Mouse (Mus musculus) CH12.LX (cell line): ENCODE results near the gene Zfp235. TPM values are rescaled to one million over a fixed set of nuclear protein-coding genes. Genes with fewer than 3 reads are reported as not detected.

Source experiments
- DNase-seq: peaks from one replicate; pipeline ENCODE4 v3.0.0-alpha.2; 2013; ENCODE audit errors: extremely low read depth
- H3K27ac ChIP-seq: 2 replicates; pipeline ENCODE4 v1.5.1; 2012; ENCODE audit warnings: low read depth, mild to moderate bottlenecking, control low read depth, moderate library complexity; ENCODE audit not compliant: insufficient read depth
- H3K27me3 ChIP-seq: replicated peaks from 2 replicates; pipeline ENCODE3; 2012; ENCODE audit warnings: inconsistent platforms
- H3K36me3 ChIP-seq, 2 experiments: replicated peaks in 1 of 2; 2 replicates each; pipeline versions ENCODE3 to v1.6.1; 2012; ENCODE audit warnings: inconsistent platforms in 1 of 2, low read length in 1 of 2, mild to moderate bottlenecking in 1 of 2, mixed read lengths in 1 of 2, moderate library complexity in 1 of 2; ENCODE audit not compliant: control insufficient read depth in 1 of 2, insufficient read depth in 1 of 2
- H3K4me1 ChIP-seq, 2 experiments: 2 replicates each; pipeline ENCODE4 v1.6.1; 2012; ENCODE audit warnings: inconsistent platforms in 1 of 2, moderate library complexity in 1 of 2; ENCODE audit not compliant: insufficient read depth in 2 of 2, control insufficient read depth in 1 of 2
- H3K4me2 ChIP-seq: 2 replicates; pipeline ENCODE4 v1.6.1; 2012; ENCODE audit warnings: low read depth, mild to moderate bottlenecking, control low read depth; ENCODE audit not compliant: poor library complexity, insufficient read depth, severe bottlenecking
- H3K4me3 ChIP-seq, 3 experiments: fragments of 150-350 bp in 1 of 3; sonication (generic) in 1 of 3; replicated peaks in 1 of 3; 2 replicates each; pipeline versions ENCODE3 to v1.5.1; 2011 to 2012; ENCODE audit warnings: low read depth in 2 of 3, low read length in 2 of 3, mild to moderate bottlenecking in 2 of 3, moderate library complexity in 2 of 3, control low read depth in 1 of 3, improper control_type of control experiment in 1 of 3, inconsistent platforms in 1 of 3, mixed read lengths in 1 of 3; ENCODE audit not compliant: poor library complexity in 1 of 3
- H3K79me2 ChIP-seq: replicated peaks from 2 replicates; pipeline ENCODE4 v1.6.1; 2012; ENCODE audit warnings: mild to moderate bottlenecking, moderate library complexity; ENCODE audit not compliant: control insufficient read depth, poor library complexity, insufficient read depth, severe bottlenecking; ENCODE audit errors: extremely low read depth
- H3K9ac ChIP-seq: 2 replicates; pipeline ENCODE4 v1.6.1; 2012; ENCODE audit warnings: low read depth, mild to moderate bottlenecking, control low read depth, moderate library complexity; ENCODE audit not compliant: insufficient read depth
- H3K9me3 ChIP-seq: replicated peaks from 2 replicates; pipeline ENCODE3; 2012; ENCODE audit warnings: low read length, inconsistent platforms, mixed read lengths
- CHD1 ChIP-seq: IDR thresholded peaks from 2 replicates; pipeline ENCODE4 v1.6.1; 2012; ENCODE audit warnings: low read depth, low read length, improper control_type of control experiment, inconsistent platforms
- ELF1 ChIP-seq: IDR thresholded peaks from 2 replicates; pipeline ENCODE4 v1.6.1; 2014; ENCODE audit warnings: low read depth, mild to moderate bottlenecking, inconsistent platforms, low read length, improper control_type of control experiment
- EP300 ChIP-seq: IDR thresholded peaks from 2 replicates; pipeline ENCODE4 v1.6.1; 2011; ENCODE audit warnings: low read length, improper control_type of control experiment
- KAT2A ChIP-seq: IDR thresholded peaks from 2 replicates; pipeline ENCODE4 v1.6.1; 2012; ENCODE audit warnings: low read length, improper control_type of control experiment, inconsistent platforms; ENCODE audit not compliant: insufficient replicate concordance
- MAFK ChIP-seq: IDR thresholded peaks from 2 replicates; pipeline ENCODE4 v1.6.1; 2011; ENCODE audit warnings: low read length, improper control_type of control experiment; ENCODE audit not compliant: insufficient replicate concordance
- MEF2A ChIP-seq: IDR thresholded peaks from 2 replicates; pipeline ENCODE4 v1.6.1; 2014; ENCODE audit warnings: low read depth, mild to moderate bottlenecking, inconsistent platforms, low read length, improper control_type of control experiment, borderline replicate concordance
- PAX5 ChIP-seq: IDR thresholded peaks from 2 replicates; pipeline ENCODE4 v1.6.1; 2012; ENCODE audit warnings: low read length, inconsistent platforms, mixed read lengths
- POLR2A ChIP-seq: IDR thresholded peaks from 2 replicates; pipeline ENCODE4 v1.6.1; 2011; ENCODE audit warnings: low read depth, mild to moderate bottlenecking, improper control_type of control experiment, low read length
- POLR2AphosphoS2 ChIP-seq: IDR thresholded peaks from 2 replicates; pipeline ENCODE4 v1.6.1; 2011; ENCODE audit warnings: low read depth, low read length, improper control_type of control experiment
- RCOR1 ChIP-seq: conservative IDR thresholded peaks from 2 replicates; pipeline ENCODE4 v1.6.1; 2012; ENCODE audit warnings: low read depth, mild to moderate bottlenecking, inconsistent platforms, low read length, improper control_type of control experiment
- SIN3A ChIP-seq: IDR thresholded peaks from 2 replicates; pipeline ENCODE4 v1.6.1; 2012; ENCODE audit warnings: low read length, improper control_type of control experiment, inconsistent platforms
- ZMIZ1 ChIP-seq: IDR thresholded peaks from 2 replicates; pipeline ENCODE4 v1.6.1; 2012; ENCODE audit warnings: low read depth, mild to moderate bottlenecking, inconsistent platforms, low read length, improper control_type of control experiment
- dilution Hi-C: fragments of 300-500 bp; cut with MboI; formaldehyde crosslinking; loops from 2 replicates; pipeline ENCODE4 v1.14.3; 2020; ENCODE audit warnings: low sequenced_read_pairs; ENCODE audit not compliant: extremely low pct_unique_long_range_greater_than_20kb, extremely low pct_ligation_motif_present
- in situ Hi-C: fragments of 300-500 bp; cut with MboI; formaldehyde crosslinking; loops from 3 replicates; pipeline ENCODE4 v1.14.3; 2019; ENCODE audit warnings: low sequenced_read_pairs, low pct_ligation_motif_present, low pct_unique_long_range_greater_than_20kb, mixed read lengths
- polyA plus RNA-seq: library from polyadenylated mRNA; unstranded; fragments of >175 nt; gene quantifications from 2 replicates; pipeline ENCODE4 v1.2.1, GENCODE M21; 2012; ENCODE audit warnings: low read depth; ENCODE audit not compliant: insufficient read length
- total RNA-seq, 2 experiments: library from RNA; depleted of rRNA; stranded (reverse); fragments of 300-350 nt in 1 of 2; fragments of >200 nt in 1 of 2; gene quantifications; 2 replicates each; pipeline ENCODE4 v1.2.3; 2012 to 2014

The Zfp235 gene
- total and polyA plus RNA-seq, 3 experiments, result 2.8 to 6.7 (median 5.9) TPM

DNA sequence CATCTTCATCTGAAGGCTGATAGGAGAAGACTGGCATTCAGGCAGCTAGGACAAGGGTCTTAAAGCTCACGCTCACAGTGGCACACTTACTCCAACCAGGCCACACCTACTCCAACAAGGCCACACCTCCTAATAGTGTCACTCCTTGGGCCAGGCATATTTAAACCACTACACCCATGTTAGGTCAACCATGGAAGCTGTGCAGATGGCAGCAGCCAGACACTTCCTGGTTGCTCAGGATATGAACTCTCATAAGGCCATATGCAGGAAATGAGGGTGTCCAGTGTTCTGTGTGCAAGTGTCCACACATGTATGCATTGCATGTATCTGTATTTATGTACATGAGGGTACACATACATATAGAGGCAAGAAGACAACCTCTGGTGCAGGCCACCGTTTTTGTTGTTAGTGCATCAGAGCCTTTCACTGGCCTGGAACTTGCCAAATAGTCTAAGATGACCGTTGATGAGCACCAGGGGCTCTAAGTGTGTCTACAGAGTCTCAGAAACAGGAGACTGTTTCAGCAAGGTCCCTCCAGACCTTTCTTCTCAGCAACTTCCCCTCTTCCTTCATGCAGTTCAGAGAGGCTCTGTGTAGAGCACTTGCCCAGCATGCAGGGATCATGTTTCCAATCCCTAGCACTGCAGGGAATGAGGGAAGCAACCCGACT is 55.1 kb downstream of the Zfp235 start (continued):
- no peak for TF ChIP-seq ELF1

DNA sequence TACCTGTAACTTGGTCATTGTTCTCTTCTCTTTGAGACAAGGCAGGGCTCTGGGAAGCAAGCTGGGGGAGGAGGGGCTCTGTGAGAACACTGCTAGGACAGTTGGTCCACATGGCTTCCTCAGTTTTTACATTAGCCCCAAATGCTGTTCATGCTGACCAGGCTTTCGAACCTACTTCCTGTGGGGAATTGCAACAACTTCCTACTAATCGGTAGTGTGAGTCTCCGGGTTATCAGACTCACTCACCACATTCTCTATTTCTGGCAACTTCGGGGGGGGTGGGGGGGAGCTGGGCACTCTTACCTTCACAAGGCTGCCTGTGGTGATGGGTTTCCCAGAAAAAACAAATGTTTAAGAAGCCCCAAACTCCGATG is 55.6 kb downstream of the Zfp235 start:
- dilution Hi-C loops, result no loop called here
- no peak overlapping the region for H3K4me2 ChIP-seq
- H3K27me3 ChIP-seq, result peaks cover 5% of the 10 kb centered on the region
- no peak overlapping the region for H3K4me3 ChIP-seq
- H3K79me2 ChIP-seq, result no peaks in the 10 kb centered on the region
- peaks cover 2% of the 10 kb centered on the region for H3K9me3 ChIP-seq
- peaks cover 0 to 4% of the 10 kb centered on the region in 2 experiments; a peak in 2 of 4 replicates for H3K4me1 ChIP-seq
- no peaks in the 10 kb centered on the region for H3K36me3 ChIP-seq
- no peak overlapping the region for H3K27ac ChIP-seq
- in situ Hi-C loops, result no loop called here
- H3K9ac ChIP-seq, result no peak overlapping the region
- DNase-seq, result no peak
- TF ChIP-seq EP300, result no peak
- TF ChIP-seq MEF2A, result no peak
- no peak for TF ChIP-seq POLR2A
- TF ChIP-seq RCOR1, result no peak
- no peak for TF ChIP-seq MAFK
- TF ChIP-seq PAX5, result no peak
- TF ChIP-seq CHD1, result no peak
- no peak for TF ChIP-seq ZMIZ1
- TF ChIP-seq POLR2AphosphoS2, result no peak
- TF ChIP-seq KAT2A, result no peak

DNA sequence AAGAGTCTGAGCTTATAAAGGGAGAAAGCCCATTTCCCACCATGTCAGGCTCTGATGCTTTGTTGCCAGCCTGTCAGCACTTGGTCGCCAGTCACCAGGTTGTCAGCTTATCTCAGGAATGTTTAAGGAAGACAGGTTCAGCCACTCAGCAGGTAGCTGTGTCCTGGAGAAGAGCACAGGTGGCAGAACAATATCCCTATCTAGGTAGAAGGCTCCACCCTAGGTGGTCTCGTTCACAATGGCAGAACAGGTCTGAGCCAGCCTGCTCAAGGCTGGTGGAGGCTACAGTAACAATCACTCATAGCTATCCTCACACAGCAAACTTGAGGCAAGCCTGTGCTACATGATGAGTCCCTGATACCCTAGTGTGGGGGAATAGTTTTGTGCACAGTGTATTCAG is 57.4 kb downstream of the Zfp235 start:
- no peak overlapping the region for H3K9ac ChIP-seq
- no peak for TF ChIP-seq SIN3A
- H3K4me1 ChIP-seq, result peaks cover 0 to 4% of the 10 kb centered on the region in 2 experiments; a peak in 2 of 4 replicates
- DNase-seq, result no peak
- no peaks in the 10 kb centered on the region for H3K79me2 ChIP-seq
- dilution Hi-C loops (no loop called here), in situ Hi-C loops (no loop called here)
- H3K9me3 ChIP-seq, result peaks cover 2% of the 10 kb centered on the region
- no peak overlapping the region for H3K4me2 ChIP-seq
- H3K4me3 ChIP-seq, result no peak overlapping the region
- no peak overlapping the region for H3K27ac ChIP-seq
- H3K36me3 ChIP-seq, result no peaks in the 10 kb centered on the region
- peaks cover 6% of the 10 kb centered on the region for H3K27me3 ChIP-seq

Other genes with a start within 250 kb of the Zfp235 start
- not detected in 2 replicates for gene Vmn1r178, start 242.2 kb upstream of the Zfp235 start, total RNA-seq (2012; rRNA removed)
- gene Vmn1r178, start 242.2 kb upstream of the Zfp235 start, total RNA-seq (2014; rRNA removed), result not detected in 2 replicates
- not detected in 2 replicates for gene Vmn1r178, start 242.2 kb upstream of the Zfp235 start, polyA plus RNA-seq
- gene Vmn1r179, start 207.2 kb upstream of the Zfp235 start, total RNA-seq (2012; rRNA removed), result not detected in 2 replicates
- not detected in 2 replicates for gene Vmn1r179, start 207.2 kb upstream of the Zfp235 start, total RNA-seq (2014; rRNA removed)
- gene Vmn1r179, start 207.2 kb upstream of the Zfp235 start, polyA plus RNA-seq, result not detected in 2 replicates
- not detected in 2 replicates for gene Vmn1r180, start 183.5 kb upstream of the Zfp235 start, total RNA-seq (2012; rRNA removed)
- not detected in 2 replicates for gene Vmn1r180, start 183.5 kb upstream of the Zfp235 start, total RNA-seq (2014; rRNA removed)
- gene Vmn1r180, start 183.5 kb upstream of the Zfp235 start, polyA plus RNA-seq, result not detected in 2 replicates
- not detected in 2 replicates for gene Vmn1r181, start 159.6 kb upstream of the Zfp235 start, total RNA-seq (2012; rRNA removed)
- not detected in 2 replicates for gene Vmn1r181, start 159.6 kb upstream of the Zfp235 start, total RNA-seq (2014; rRNA removed)
- not detected in 2 replicates for gene Vmn1r181, start 159.6 kb upstream of the Zfp235 start, polyA plus RNA-seq
- gene V1rd19, start 132.5 kb upstream of the Zfp235 start, total RNA-seq (2012; rRNA removed), result not detected in 2 replicates
- gene V1rd19, start 132.5 kb upstream of the Zfp235 start, total RNA-seq (2014; rRNA removed), result not detected in 2 replicates
- gene V1rd19, start 132.5 kb upstream of the Zfp235 start, polyA plus RNA-seq, result not detected in 2 replicates
- gene Vmn1r183, start 80.9 kb upstream of the Zfp235 start, total RNA-seq (2012; rRNA removed), result not detected in 2 replicates
- gene Vmn1r183, start 80.9 kb upstream of the Zfp235 start, total RNA-seq (2014; rRNA removed), result not detected in 2 replicates
- not detected in 2 replicates for gene Vmn1r183, start 80.9 kb upstream of the Zfp235 start, polyA plus RNA-seq
- 14.0 and 16.4 TPM in 2 replicates for gene Zfp180, start 52.2 kb upstream of the Zfp235 start, total RNA-seq (2012; rRNA removed)
- gene Zfp180, start 52.2 kb upstream of the Zfp235 start, total RNA-seq (2014; rRNA removed), result 12.6 and 14.5 TPM in 2 replicates
- 11.4 TPM in 2 replicates for gene Zfp180, start 52.2 kb upstream of the Zfp235 start, polyA plus RNA-seq
- gene Zfp112, start 21.9 kb upstream of the Zfp235 start, total RNA-seq (2012; rRNA removed), result 0.29 and 0.42 TPM in 2 replicates
- 0.46 and 0.55 TPM in 2 replicates for gene Zfp112, start 21.9 kb upstream of the Zfp235 start, total RNA-seq (2014; rRNA removed)
- gene Zfp112, start 21.9 kb upstream of the Zfp235 start, polyA plus RNA-seq, result 0.40 and 0.53 TPM in 2 replicates
- not detected in 2 replicates for gene Zfp114, start 40.9 kb downstream of the Zfp235 start, total RNA-seq (2012; rRNA removed)
- gene Zfp114, start 40.9 kb downstream of the Zfp235 start, total RNA-seq (2014; rRNA removed), result not detected in 2 replicates
- not detected in 2 replicates for gene Zfp114, start 40.9 kb downstream of the Zfp235 start, polyA plus RNA-seq
- not detected in 2 replicates for gene Zfp111, start 77.3 kb downstream of the Zfp235 start, total RNA-seq (2012; rRNA removed)
- gene Zfp111, start 77.3 kb downstream of the Zfp235 start, total RNA-seq (2014; rRNA removed), result not detected in 2 replicates
- not detected in 2 replicates for gene Zfp111, start 77.3 kb downstream of the Zfp235 start, polyA plus RNA-seq
- not detected in 2 replicates for gene Zfp109, start 103.4 kb downstream of the Zfp235 start, total RNA-seq (2012; rRNA removed)
- gene Zfp109, start 103.4 kb downstream of the Zfp235 start, total RNA-seq (2014; rRNA removed), result not detected in 2 replicates
- not detected in 2 replicates for gene Zfp109, start 103.4 kb downstream of the Zfp235 start, polyA plus RNA-seq
- not detected in 2 replicates for gene Zfp108, start 120.6 kb downstream of the Zfp235 start, total RNA-seq (2012; rRNA removed)
- not detected in 2 replicates for gene Zfp108, start 120.6 kb downstream of the Zfp235 start, total RNA-seq (2014; rRNA removed)
- gene Zfp108, start 120.6 kb downstream of the Zfp235 start, polyA plus RNA-seq, result not detected in 2 replicates
- gene Zfp93, start 136.3 kb downstream of the Zfp235 start, total RNA-seq (2012; rRNA removed), result 0.17 and 0.21 TPM in 2 replicates
- 0.28 and 0.30 TPM in 2 replicates for gene Zfp93, start 136.3 kb downstream of the Zfp235 start, total RNA-seq (2014; rRNA removed)
- 0.11 and 0.15 TPM in 2 replicates for gene Zfp93, start 136.3 kb downstream of the Zfp235 start, polyA plus RNA-seq
- 1.4 and 3.3 TPM in 2 replicates for gene Zfp61, start 167.1 kb downstream of the Zfp235 start, total RNA-seq (2012; rRNA removed)
- gene Zfp61, start 167.1 kb downstream of the Zfp235 start, total RNA-seq (2014; rRNA removed), result 3.2 and 3.8 TPM in 2 replicates
- 2.0 and 2.3 TPM in 2 replicates for gene Zfp61, start 167.1 kb downstream of the Zfp235 start, polyA plus RNA-seq
- 6.0 and 6.7 TPM in 2 replicates for gene Zfp94, start 182.5 kb downstream of the Zfp235 start, total RNA-seq (2012; rRNA removed)
- gene Zfp94, start 182.5 kb downstream of the Zfp235 start, total RNA-seq (2014; rRNA removed), result 4.5 and 5.8 TPM in 2 replicates
- 3.3 and 4.7 TPM in 2 replicates for gene Zfp94, start 182.5 kb downstream of the Zfp235 start, polyA plus RNA-seq
- gene Tescl, start 199.8 kb downstream of the Zfp235 start, total RNA-seq (2012; rRNA removed), result not detected in 2 replicates
- gene Tescl, start 199.8 kb downstream of the Zfp235 start, total RNA-seq (2014; rRNA removed), result not detected in 2 replicates
- not detected in 2 replicates for gene Tescl, start 199.8 kb downstream of the Zfp235 start, polyA plus RNA-seq
- not detected in 2 replicates for gene Lypd5, start 215.0 kb downstream of the Zfp235 start, total RNA-seq (2012; rRNA removed)
- gene Lypd5, start 215.0 kb downstream of the Zfp235 start, total RNA-seq (2014; rRNA removed), result not detected in 2 replicates
- not detected in 2 replicates for gene Lypd5, start 215.0 kb downstream of the Zfp235 start, polyA plus RNA-seq
- gene Kcnn4, start 236.1 kb downstream of the Zfp235 start, total RNA-seq (2012; rRNA removed), result 7.6 and 10.5 TPM in 2 replicates
- gene Kcnn4, start 236.1 kb downstream of the Zfp235 start, total RNA-seq (2014; rRNA removed), result 12.9 and 14.3 TPM in 2 replicates
- gene Kcnn4, start 236.1 kb downstream of the Zfp235 start, polyA plus RNA-seq, result 8.2 and 10.6 TPM in 2 replicates